Mouse (Mus musculus) ES-E14 (cell line): ENCODE results near the gene Gltpd2. TPM values are rescaled to one million over a fixed set of nuclear protein-coding genes. Genes with fewer than 3 reads are reported as not detected.
"Not testable (repeated sequence)": the region's sequence is repeated elsewhere in the genome, so short reads cannot be mapped to it uniquely, and the experiment has no call there.

ENCODE experiments used
- DNase-seq: peaks from one replicate; pipeline ENCODE4 v3.0.0-alpha.2; 2013; ENCODE audit warnings: low read depth, low spot score
- H3K27ac ChIP-seq: 2 replicates; pipeline ENCODE4 v1.5.1; 2012; ENCODE audit warnings: low read depth, mild to moderate bottlenecking, low read length, moderate library complexity, mixed read lengths; ENCODE audit not compliant: poor library complexity, insufficient read depth, severe bottlenecking
- H3K36me3 ChIP-seq: 2 replicates; pipeline ENCODE4 v1.6.1; 2012; ENCODE audit warnings: mild to moderate bottlenecking, low read length, moderate library complexity, mixed read lengths; ENCODE audit not compliant: control insufficient read depth, poor library complexity, insufficient read depth, severe bottlenecking
- H3K4me1 ChIP-seq, 2 experiments: fragments of 150-350 bp in 1 of 2; sonication (generic) in 1 of 2; 2 replicates each; pipeline ENCODE4 v1.6.1; 2012; ENCODE audit warnings: low read length in 2 of 2, mild to moderate bottlenecking in 1 of 2, mixed read lengths in 1 of 2; ENCODE audit not compliant: control insufficient read depth in 2 of 2, insufficient read depth in 2 of 2, poor library complexity in 1 of 2
- H3K4me3 ChIP-seq, 2 experiments: fragments of 150-350 bp in 1 of 2; sonication (generic) in 1 of 2; 2 replicates each; pipeline ENCODE4 v1.5.1; 2012; ENCODE audit warnings: low read length in 2 of 2, low read depth in 1 of 2, mild to moderate bottlenecking in 1 of 2, mixed read lengths in 1 of 2; ENCODE audit not compliant: insufficient read depth in 1 of 2, poor library complexity in 1 of 2, severe bottlenecking in 1 of 2
- H3K9ac ChIP-seq: 2 replicates; pipeline ENCODE4 v1.6.1; 2012; ENCODE audit warnings: low read depth, mild to moderate bottlenecking, low read length, mixed read lengths; ENCODE audit not compliant: poor library complexity, insufficient read depth, severe bottlenecking
- H3K9me3 ChIP-seq: fragments of 150-350 bp; sonication (generic); 2 replicates; pipeline ENCODE4 v1.6.1; 2012; ENCODE audit warnings: low read depth, mild to moderate bottlenecking, low read length; ENCODE audit not compliant: control insufficient read depth, insufficient read depth
- CHD2 ChIP-seq: IDR thresholded peaks from 2 replicates; pipeline ENCODE4 v1.6.1; 2014; ENCODE audit warnings: mild to moderate bottlenecking, low read depth, low read length, inconsistent platforms
- HCFC1 ChIP-seq: IDR thresholded peaks from 2 replicates; pipeline ENCODE4 v1.6.1; 2012; ENCODE audit warnings: low read length, inconsistent platforms, borderline replicate concordance; ENCODE audit not compliant: insufficient read depth
- MAFK ChIP-seq: IDR thresholded peaks from 2 replicates; pipeline ENCODE4 v1.6.1; 2014; ENCODE audit warnings: mild to moderate bottlenecking, low read depth, low read length, inconsistent platforms; ENCODE audit not compliant: insufficient read depth
- ZC3H11A ChIP-seq: IDR thresholded peaks from 2 replicates; pipeline ENCODE4 v1.6.1; 2012; ENCODE audit warnings: low read depth, mild to moderate bottlenecking, inconsistent platforms, low read length, borderline replicate concordance
- ZNF384 ChIP-seq: IDR thresholded peaks from 2 replicates; pipeline ENCODE4 v1.6.1; 2012; ENCODE audit warnings: low read depth, low read length, inconsistent platforms
- in situ Hi-C, 2 experiments: fragments of 600-800 bp; cut with MboI; formaldehyde crosslinking; loops; one replicate each; pipeline ENCODE4 v1.15.1; 2025; ENCODE audit warnings: low sequenced_read_pairs in 2 of 2, inconsistent platforms in 1 of 2; ENCODE audit not compliant: unreplicated experiment in 2 of 2
- total RNA-seq: library from RNA; depleted of rRNA; stranded (reverse); fragments of 300-350 nt; gene quantifications from 2 replicates; pipeline ENCODE4 v1.2.3, GENCODE M21; 2012; rRNA removed

Gltpd2 gene
- total RNA-seq: 0.42 and 0.54 TPM in 2 replicates

- TF ChIP-seq MAFK: no peak
- TF ChIP-seq ZC3H11A: no peak
- no peak for TF ChIP-seq CHD2
- no peak within 1 kb of the TSS for H3K27ac ChIP-seq
- in situ Hi-C loops: no loop called here
These were observed at the start of gene Gltpd2 for GRCm38 (mm10) chr11:70518923-70519322. TSS of gene Gltpd2 (plus strand) at chr11:70519196.

GRCm38 (mm10) chr11:70469764-70470163 lies 49.2 kb upstream of the Gltpd2 start:
- no peak overlapping the region for H3K4me3 ChIP-seq
- H3K9me3 ChIP-seq: no peaks in the 10 kb centered on the region
- no peak for DNase-seq
- no peaks in the 10 kb centered on the region for H3K36me3 ChIP-seq
- in situ Hi-C loops: no loop called here
- H3K27ac ChIP-seq: no peak overlapping the region
- H3K4me1 ChIP-seq: peaks cover 0 to 1% of the 10 kb centered on the region in 2 experiments; a peak in 1 of 4 replicates
- TF ChIP-seq ZNF384 (no peak), HCFC1 (no peak), CHD2 (no peak), MAFK (no peak), ZC3H11A (no peak)
- H3K9ac ChIP-seq: no peak overlapping the region

More at GRCm38 (mm10) chr11:70518923-70519322, at the start of gene Gltpd2:
- Histone ChIP-seq H3K9me3 (no peaks in the 10 kb centered on the region), H3K4me1 (peaks cover 0 to 4% of the 10 kb centered on the region in 2 experiments; a peak in 1 of 4 replicates), H3K36me3 (no peaks in the 10 kb centered on the region), H3K4me3 (peak within 1 kb of the TSS; percentile 55 to 61), H3K9ac (peak within 1 kb of the TSS; percentile 58)
- DNase-seq: no peak

DNA sequence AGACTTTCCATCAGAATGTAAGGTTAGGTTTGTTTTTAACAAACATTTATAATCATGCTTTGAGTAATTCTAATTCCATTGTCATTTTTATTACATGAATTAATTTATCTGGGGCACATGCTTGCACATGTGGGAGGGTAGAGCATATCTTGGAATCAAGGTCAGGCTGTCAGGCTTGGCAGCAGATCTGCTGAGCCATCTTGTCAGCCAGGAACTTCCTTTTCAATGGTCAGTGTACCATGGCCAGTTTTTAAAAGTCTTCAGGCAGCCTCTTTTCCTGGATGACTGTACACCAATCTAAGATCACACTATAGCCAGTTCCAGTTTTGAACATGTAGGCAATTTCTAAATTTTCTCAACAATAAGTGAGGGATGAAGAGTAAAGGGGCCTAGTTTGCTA lies 46.3 kb upstream of the Gltpd2 start:
- no peak overlapping the region for H3K27ac ChIP-seq
- in situ Hi-C loops: no loop called here

GRCm38 (mm10) chr11:70473291-70473690 lies 45.7 kb upstream of the Gltpd2 start:
- H3K9me3 ChIP-seq, in situ Hi-C loops: not testable (repeated sequence)

More for the DNA sequence above, 46.3 kb upstream of the Gltpd2 start:
- no peak overlapping the region for H3K4me3 ChIP-seq
- peaks cover 0 to 1% of the 10 kb centered on the region in 2 experiments; a peak in 1 of 4 replicates for H3K4me1 ChIP-seq
- TF ChIP-seq ZNF384 (no peak), HCFC1 (no peak), CHD2 (no peak), ZC3H11A (no peak), MAFK (no peak)
- DNase-seq: no peak
- H3K36me3 ChIP-seq: no peaks in the 10 kb centered on the region
- no peaks in the 10 kb centered on the region for H3K9me3 ChIP-seq
- H3K9ac ChIP-seq: no peak overlapping the region

GRCm38 (mm10) chr11:70474872-70475534 lies 44.0 kb upstream of the Gltpd2 start:
- Histone ChIP-seq H3K27ac (no peak overlapping the region), H3K36me3 (no peaks in the 10 kb centered on the region), H3K4me3 (no peak overlapping the region), H3K4me1 (peaks cover 0 to 1% of the 10 kb centered on the region in 2 experiments; a peak in 1 of 4 replicates), H3K9ac (no peak overlapping the region), H3K9me3 (no peaks in the 10 kb centered on the region)
- no peak for DNase-seq
- in situ Hi-C loops: no loop called here
- TF ChIP-seq CHD2 (no peak), MAFK (no peak), ZC3H11A (no peak), ZNF384 (no peak), HCFC1 (no peak)

More at GRCm38 (mm10) chr11:70473291-70473690, 45.7 kb upstream of the Gltpd2 start:
- not testable (repeated sequence) for H3K27ac ChIP-seq, H3K4me1 ChIP-seq, DNase-seq, H3K9ac ChIP-seq, H3K4me3 ChIP-seq, H3K36me3 ChIP-seq
